Mouse (Mus musculus): ENCODE measurements around the gene C4bp.

- TF ChIP-seq POLR2A (IDR thresholded peaks at IDR 0.05; ENCODE audit: extremely low read depth, insufficient read depth, low read length): no peak
- TF ChIP-seq CTCF (IDR thresholded peaks at IDR 0.05; ENCODE audit: low read depth, low read length): no peak
Observed at GRCm38 (mm10) chr1:130596291-130596690, 65.1 kb downstream of the C4bp start.

Measured in liver, adult 2 months (tissue).